Mouse (Mus musculus): Measurements from ENCODE around the gene Sprr1a.
"Not testable (repeated sequence)": the region's sequence is repeated elsewhere in the genome, so short reads cannot be mapped to it uniquely, and the experiment has no call there.

Gene Sprr1a

DNA sequence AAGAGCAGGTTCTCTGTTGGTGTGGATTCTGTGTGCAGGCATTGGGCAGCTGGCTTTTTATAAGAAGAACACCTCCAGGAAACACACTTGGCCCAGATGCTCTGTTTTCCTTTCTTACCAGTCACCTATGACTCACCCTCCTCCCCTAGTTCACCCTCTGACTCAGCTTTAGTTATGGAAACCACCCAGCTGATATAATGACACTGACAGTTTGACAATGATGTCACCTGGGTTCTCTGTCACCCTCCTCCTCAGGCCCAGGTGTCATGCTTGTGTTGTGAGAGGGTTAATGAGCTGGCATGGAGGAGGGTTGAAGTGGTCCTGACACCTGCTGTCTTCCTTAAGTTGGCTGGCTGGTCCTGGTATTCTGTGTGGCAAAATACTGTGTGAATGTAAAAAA, at the start of gene Sprr1a:
Gene Sprr1a, minus strand, starts transcription at position 33 of the 400 bp plus-strand sequence.
- DNase-seq, result no peak

DNA sequence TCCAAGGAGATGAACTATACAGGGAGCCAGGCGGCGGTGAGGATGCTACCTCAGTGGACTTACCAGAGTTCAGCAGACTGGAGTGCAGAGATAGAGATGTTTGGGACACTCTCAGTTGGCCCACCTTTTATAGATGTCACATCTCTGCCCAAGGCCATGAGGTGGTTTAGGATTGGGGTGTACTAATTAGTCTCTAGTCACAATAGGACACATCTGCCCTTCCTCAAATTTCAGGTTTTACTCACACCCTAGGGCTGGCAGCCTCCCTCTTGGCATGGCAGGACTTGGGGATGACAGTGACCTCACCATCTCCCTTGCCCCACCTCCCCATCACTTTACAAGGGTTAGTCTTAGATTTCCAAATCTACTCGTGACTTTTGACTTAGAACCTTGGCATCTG, 48.7 kb upstream of the Sprr1a start, which contains the start of gene 2310046K23Rik:
Gene 2310046K23Rik, minus strand, starts transcription at position 101 of the 400 bp plus-strand sequence.
- no peak for DNase-seq

DNA sequence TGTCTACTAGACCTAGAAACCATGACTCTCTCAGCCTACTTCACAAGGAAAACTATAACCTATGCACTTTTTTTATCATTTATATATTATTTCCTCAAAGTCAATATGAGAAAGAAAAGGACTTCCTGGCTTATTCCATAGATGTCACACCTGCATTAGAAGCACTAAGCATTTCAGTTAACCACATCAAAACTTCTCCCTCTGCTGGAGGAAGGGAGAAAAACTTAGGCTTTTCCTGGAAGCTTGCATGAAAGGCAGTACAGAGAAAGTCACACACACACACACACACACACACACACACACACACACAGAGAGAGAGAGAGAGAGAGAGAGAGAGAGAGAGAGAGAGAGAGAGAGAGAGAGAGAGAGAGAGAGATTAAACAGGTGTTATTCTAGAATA, 26.6 kb upstream of the Sprr1a start:
- DNase-seq, result no peak

- DNase-seq, result no peak
Measured at GRCm38 (mm10) chr3:92510786-92511185, 25.1 kb upstream of the Sprr1a start.

GRCm38 (mm10) chr3:92508185-92508584, 22.5 kb upstream of the Sprr1a start:
- no peak for DNase-seq

DNA sequence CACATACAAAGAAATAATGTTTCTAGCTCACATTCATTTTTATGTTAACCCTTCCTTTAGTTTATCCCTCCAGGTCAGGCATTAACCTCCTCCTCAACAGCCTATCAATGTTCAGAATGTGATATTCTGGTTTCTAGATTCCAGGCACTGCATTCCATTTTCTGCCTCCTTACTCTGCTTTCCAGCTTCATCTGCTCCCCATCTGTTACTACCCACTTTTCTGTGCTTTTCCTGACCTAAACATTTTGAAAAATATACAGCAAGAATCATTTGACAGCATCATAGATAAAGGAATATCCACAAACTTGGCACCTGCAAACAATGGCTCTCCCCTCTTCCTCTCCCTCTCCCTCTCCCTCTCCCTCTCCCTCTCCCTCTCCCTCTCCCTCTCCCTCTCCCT, 17.8 kb upstream of the Sprr1a start:
- DNase-seq, result no peak

GRCm38 (mm10) chr3:92500393-92500792, 14.7 kb upstream of the Sprr1a start, which contains the start of gene Sprr4:
Gene Sprr4 (minus strand): TSS chr3:92500493.
- DNase-seq, result no peak

- DNase-seq, result not testable (repeated sequence)
Measured at GRCm38 (mm10) chr3:92490262-92490661, 4.6 kb upstream of the Sprr1a start.

- DNase-seq, result no peak
Measured at GRCm38 (mm10) chr3:92486307-92486706, 612 bp upstream of the Sprr1a start.

- not testable (repeated sequence) for DNase-seq
Measured at GRCm38 (mm10) chr3:92481249-92481648, 4.4 kb downstream of the Sprr1a start.

DNA sequence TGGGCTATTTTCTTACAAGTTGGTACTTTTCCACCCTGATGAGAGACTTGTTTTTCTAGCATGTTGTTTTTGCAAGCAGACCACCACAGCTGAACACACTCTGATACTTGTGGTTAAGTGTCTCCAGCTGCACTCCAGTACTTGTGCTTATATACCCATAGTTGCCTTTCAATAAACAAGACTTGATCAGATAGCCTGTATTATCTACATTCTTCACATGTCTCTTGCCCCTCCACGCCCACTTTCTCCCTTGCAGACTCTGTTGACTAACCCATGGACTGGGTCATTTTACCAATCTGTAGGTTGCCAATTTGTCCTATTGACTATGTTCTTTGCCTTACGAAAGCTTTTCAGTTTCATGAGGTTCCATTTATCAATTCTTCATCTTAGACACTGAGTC, 15.6 kb downstream of the Sprr1a start:
- no peak for DNase-seq

GRCm38 (mm10) chr3:92467424-92467823, 18.3 kb downstream of the Sprr1a start:
- no peak for DNase-seq

DNA sequence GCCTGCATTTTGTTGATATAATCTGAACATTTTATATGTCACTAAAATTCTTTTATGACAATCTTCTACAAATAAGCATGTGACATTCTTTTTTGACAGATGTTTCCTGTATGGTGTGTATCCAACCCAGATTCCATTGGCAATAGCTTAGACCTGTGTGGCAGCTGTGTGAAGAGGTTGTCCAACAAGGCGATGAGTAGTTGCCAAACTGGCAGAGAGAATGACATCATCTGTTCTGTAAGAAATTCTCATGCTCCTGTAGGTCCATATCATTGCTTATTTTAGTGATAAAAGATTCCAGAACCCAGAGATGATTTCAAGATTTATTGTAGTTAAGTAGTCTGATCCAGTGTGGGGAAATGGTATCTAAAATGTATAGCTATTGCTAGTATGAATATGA, 19.1 kb downstream of the Sprr1a start:
- DNase-seq, result no peak

GRCm38 (mm10) chr3:92458620-92459019, 27.1 kb downstream of the Sprr1a start, which contains the start of gene Sprr3:
Gene Sprr3 (minus strand): TSS chr3:92458720.
- no peak for DNase-seq

DNA sequence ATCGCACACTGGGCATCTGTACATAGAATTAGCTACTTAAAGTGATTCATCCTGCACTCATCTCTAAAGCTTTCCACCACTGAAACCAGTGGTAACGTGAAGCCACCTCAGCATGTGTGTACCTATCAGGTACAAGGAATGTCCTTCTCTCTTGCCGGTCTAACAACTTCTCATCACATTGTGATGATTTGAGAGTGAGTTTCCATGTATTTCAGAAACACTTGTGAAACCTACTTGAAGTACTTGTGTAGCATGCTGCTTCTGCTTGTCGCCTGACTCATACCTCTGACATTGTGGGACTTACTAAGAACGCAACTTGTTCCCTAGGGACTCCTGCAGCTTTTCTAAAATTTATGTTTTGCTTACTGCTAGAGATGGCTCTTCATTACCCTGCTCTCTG, 30.5 kb downstream of the Sprr1a start:
- no peak for DNase-seq

DNA sequence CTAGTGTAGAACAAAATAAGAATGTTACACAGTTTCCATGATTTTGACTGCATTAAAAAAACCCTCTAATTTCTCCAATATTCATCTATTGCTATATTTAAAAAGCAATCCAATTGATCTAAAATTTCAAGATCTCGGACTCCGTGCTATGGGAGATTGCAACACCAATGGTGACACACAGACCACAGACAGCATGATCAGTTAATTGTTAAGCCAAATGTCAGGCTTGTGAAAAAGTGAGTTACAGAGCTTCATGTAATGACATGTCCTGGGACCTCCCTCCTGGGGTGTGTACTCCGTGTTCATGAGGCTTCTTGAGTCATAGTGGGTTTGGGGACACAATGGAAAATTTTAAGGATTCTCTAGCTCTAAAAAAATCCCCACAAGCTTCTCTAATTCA, 45.5 kb downstream of the Sprr1a start:
- DNase-seq, result no peak

DNA sequence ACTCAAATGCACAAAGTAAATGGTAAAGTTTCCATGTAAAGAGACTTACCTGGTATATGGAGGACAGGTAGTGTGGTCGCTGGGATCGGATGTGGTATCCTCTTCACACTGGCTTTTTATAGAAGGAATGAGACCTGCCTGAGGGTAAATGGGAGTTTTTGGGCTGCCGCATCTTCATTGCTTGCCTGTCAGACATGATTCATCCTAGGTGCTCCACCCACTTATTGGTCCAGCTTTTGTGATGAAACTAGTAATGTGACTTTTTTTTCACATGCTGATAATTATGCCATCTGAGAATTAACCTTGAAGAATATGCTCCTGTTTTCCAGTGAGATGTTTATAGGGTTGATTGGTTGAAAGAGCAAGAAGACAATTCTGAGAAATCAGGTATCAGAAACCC, 47.0 kb downstream of the Sprr1a start, which contains the start of gene Sprr1b:
Gene Sprr1b, minus strand, starts transcription at position 101 of the 400 bp plus-strand sequence.
- no peak for DNase-seq
